Mouse (Mus musculus) adrenal gland, postnatal 14 days (tissue): ENCODE measurements at regions not wholly inside any gene's neighbourhood (a gene's known extent, or its start where the extent isn't known, plus 50 kb on each side); places are given as distances from the start of the nearest gene placed in this dataset.

ENCODE experiments used
- DNase-seq: peaks from one replicate; pipeline ENCODE4 v3.0.0; 2021; ENCODE audit warnings: mixed read lengths

GRCm38 (mm10) chr15:69387466-69387865 lies 2886.8 kb upstream of the Lrrc6 start:
- DNase-seq = peak; percentile 5

- no peak for DNase-seq
These were observed 2864.7 kb upstream of the Lrrc6 start for GRCm38 (mm10) chr15:69365440-69365839.

GRCm38 (mm10) chr15:69350053-69350739 lies 2849.5 kb upstream of the Lrrc6 start:
- DNase-seq = no peak

- DNase-seq = no peak
These were observed 2845.4 kb upstream of the Lrrc6 start for GRCm38 (mm10) chr15:69346065-69346464.

- DNase-seq = no peak
These were observed 2842.0 kb upstream of the Lrrc6 start for GRCm38 (mm10) chr15:69342759-69343158.

- no peak for DNase-seq
These were observed 2835.8 kb upstream of the Lrrc6 start for GRCm38 (mm10) chr15:69336491-69336890.

GRCm38 (mm10) chr15:69326537-69326936 lies 2825.8 kb upstream of the Lrrc6 start:
- DNase-seq = no peak

- no peak for DNase-seq
These were observed 2802.4 kb upstream of the Lrrc6 start for GRCm38 (mm10) chr15:69303100-69303499.

- DNase-seq = peak; percentile 19
These were observed 2790.6 kb upstream of the Lrrc6 start for GRCm38 (mm10) chr15:69291273-69291672.

- DNase-seq = no peak
These were observed 2775.0 kb upstream of the Lrrc6 start for GRCm38 (mm10) chr15:69275546-69276255.

- DNase-seq = no peak
These were observed 2773.6 kb upstream of the Lrrc6 start for GRCm38 (mm10) chr15:69274225-69274766.

GRCm38 (mm10) chr15:69273518-69273917 lies 2772.8 kb upstream of the Lrrc6 start:
- DNase-seq = no peak

- DNase-seq = no peak
These were observed 2761.2 kb upstream of the Lrrc6 start for GRCm38 (mm10) chr15:69261940-69262339.

- DNase-seq = no peak
These were observed 2756.6 kb upstream of the Lrrc6 start for GRCm38 (mm10) chr15:69257161-69257778.

GRCm38 (mm10) chr15:69253698-69254097 lies 2753.0 kb upstream of the Lrrc6 start:
- DNase-seq = no peak

- DNase-seq = no peak
These were observed 2751.4 kb upstream of the Lrrc6 start for GRCm38 (mm10) chr15:69252095-69252494.

GRCm38 (mm10) chr15:69246190-69246966 lies 2745.7 kb upstream of the Lrrc6 start:
- no peak for DNase-seq

GRCm38 (mm10) chr15:69235271-69235670 lies 2734.6 kb upstream of the Lrrc6 start:
- no peak for DNase-seq

GRCm38 (mm10) chr15:69224619-69225587 lies 2724.2 kb upstream of the Lrrc6 start:
- no peak for DNase-seq

- DNase-seq = no peak
These were observed 2722.7 kb upstream of the Lrrc6 start for GRCm38 (mm10) chr15:69223411-69223810.

- no peak for DNase-seq
These were observed 2721.7 kb upstream of the Lrrc6 start for GRCm38 (mm10) chr15:69222391-69222790.
